Mouse (Mus musculus) c-Kit-positive CD71-positive TER-119-positive erythroid progenitor cells, embryonic 14.5 days (primary cell): Measurements from ENCODE around the gene Cabp5.
"Not testable (repeated sequence)": the region's sequence is repeated elsewhere in the genome, so short reads cannot be mapped to it uniquely, and the experiment has no call there.

Source experiments
- DNase-seq: peaks from one replicate; pipeline ENCODE4 v3.0.0-alpha.2; 2013; ENCODE audit warnings: low spot score

Cabp5 gene

GRCm38 (mm10) chr7:13397832-13398231 lies at the start of gene Cabp5:
Gene Cabp5, plus strand, starts transcription at chr7:13398132.
- no peak for DNase-seq

DNA sequence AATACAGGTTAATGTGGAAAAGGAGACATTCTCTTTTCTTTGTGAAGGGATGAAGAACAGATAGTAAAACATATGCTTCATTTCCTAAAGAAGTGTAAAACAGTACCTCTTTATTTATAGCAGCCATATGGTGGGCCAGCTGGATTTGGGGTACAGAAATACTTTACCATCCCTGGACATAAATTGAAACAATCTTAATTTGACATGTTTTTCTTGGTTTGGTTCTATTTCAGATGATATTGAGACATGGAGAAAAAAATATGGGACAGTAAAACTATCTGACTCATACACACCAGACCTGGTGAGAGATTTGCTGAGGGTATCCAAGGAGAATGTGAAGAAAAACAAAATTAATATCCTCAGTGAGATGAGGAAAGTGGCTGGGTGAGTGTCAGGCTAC lies 42.0 kb upstream of the Cabp5 start:
- no peak for DNase-seq

GRCm38 (mm10) chr7:13380588-13380987 lies 17.3 kb upstream of the Cabp5 start:
- DNase-seq, result no peak

DNA sequence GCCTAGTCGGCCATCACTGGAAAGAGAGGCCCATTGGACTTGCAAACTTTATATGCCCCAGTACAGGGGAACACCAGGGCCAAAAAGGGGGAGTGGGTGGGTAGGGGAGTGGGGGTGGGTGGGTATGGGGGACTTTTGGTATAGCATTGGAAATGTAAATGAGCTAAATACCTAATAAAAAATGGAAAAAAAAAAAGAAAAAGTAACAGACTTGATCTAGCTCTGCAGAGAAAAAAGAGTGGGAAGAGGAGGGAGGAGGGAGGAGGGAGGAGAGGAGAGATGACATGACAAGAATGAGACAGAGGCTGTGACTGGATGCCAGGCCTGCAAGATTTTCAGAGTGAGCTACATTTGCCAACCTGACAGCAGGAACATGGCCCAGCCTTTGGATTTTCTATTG lies 52.6 kb downstream of the Cabp5 start, which contains the start of gene Bsph1:
Gene Bsph1 (plus strand): TSS at position 301 of the 400 bp plus-strand sequence.
- DNase-seq, result not testable (repeated sequence)
